In genomic region chr6:120294785-120295133, GRCm38 (mm10) we compare ENCODE assay signal across 9 mouse cellular contexts. TPM values are rescaled to one million over a fixed set of nuclear protein-coding genes. Genes with fewer than 3 reads are reported as not detected.
A peak's percentile ranks its signal among the peaks of the same experiment; 100 is the strongest.
DNase-seq lines count a peak whose midpoint lies in the region; ATAC-seq and TF ChIP-seq lines count a peak whose summit lies in the region.
"Had no signal": no experiment of that assay in that cellular context is flagged by ENCODE, and none has a peak within 500 bp of the region (broad histone marks: within the 10 kb centered on the region; RNA-seq: fewer than 3 reads in every experiment).

No protein-coding gene starts in this region.

- peak overlapping the region; percentile 93 for H3K4me2 ChIP-seq in forebrain, embryonic 13.5 days
- peak overlapping the region; percentile 90 for H3K4me2 ChIP-seq in kidney, embryonic 15.5 days

- H3K36me3 ChIP-seq in heart, adult 2 months (ENCODE audit: control insufficient read depth, insufficient read depth, low read length), result no peaks in the 10 kb centered on the region
- no peaks in the 10 kb centered on the region for H3K36me3 ChIP-seq in forebrain, embryonic 13.5 days (ENCODE audit: poor library complexity, severe bottlenecking)
- no peaks in the 10 kb centered on the region for H3K36me3 ChIP-seq in kidney, embryonic 15.5 days

- no peaks in the 10 kb centered on the region for H3K79me2 ChIP-seq in heart, adult 2 months (replicated peaks; ENCODE audit: control insufficient read depth, insufficient read depth, low read length)

- H3K27ac ChIP-seq in heart, adult 2 months, result no peak overlapping the region
- H3K27ac ChIP-seq in forebrain, embryonic 13.5 days, result no peak overlapping the region
- H3K27ac ChIP-seq in kidney, embryonic 15.5 days, result peak overlapping the region; percentile 79

- no peaks in the 10 kb centered on the region for H3K4me1 ChIP-seq in heart, adult 2 months (ENCODE audit: control insufficient read depth, insufficient read depth, low read length)
- peaks cover 4% of the 10 kb centered on the region for H3K4me1 ChIP-seq in forebrain, embryonic 13.5 days
- H3K4me1 ChIP-seq in kidney, embryonic 15.5 days, result peaks cover 11% of the 10 kb centered on the region
- H3K4me1 ChIP-seq in lung, adult 2 months (ENCODE audit: control insufficient read depth, insufficient read depth, low read length), result peaks cover 7% of the 10 kb centered on the region; the same call in 1 of the 2 replicates

- no peak for TF ChIP-seq POLR2A in heart, adult 2 months (IDR thresholded peaks at IDR 0.05; ENCODE audit: insufficient read depth, low read depth, low read length)
- TF ChIP-seq POLR2A in lung, adult 2 months (IDR thresholded peaks at IDR 0.05; ENCODE audit: borderline replicate concordance, extremely low read depth, low read depth, low read length), result no peak

- peak; percentile 8 to 32 for DNase-seq in heart, adult 2 months
- no peak for DNase-seq in heart, postnatal 36 days
- DNase-seq in R1 (ENCODE audit: low read depth, low spot score), result peak; percentile 94
- peak; percentile 69 for DNase-seq in lung, adult 2 months
- DNase-seq in spleen, postnatal 10 days (ENCODE audit: low spot score in 2 of 2), result peak; percentile 7 to 22

- TF ChIP-seq EP300 in heart, adult 2 months (IDR thresholded peaks at IDR 0.05; ENCODE audit: insufficient read depth, low read depth, low read length), result no peak

- peak overlapping the region; percentile 36 for H3K9ac ChIP-seq in heart, adult 2 months (ENCODE audit: low read depth, low read length)
- H3K9ac ChIP-seq in forebrain, embryonic 13.5 days, result peak overlapping the region; percentile 62
- peak overlapping the region; percentile 54 for H3K9ac ChIP-seq in kidney, embryonic 15.5 days

- intact Hi-C loops in heart, adult 2 months (cut with DNase I), result no loop called here
- intact Hi-C loops in heart, postnatal 36 days (cut with DNase I), result no loop called here

- H3K4me3 ChIP-seq in heart, adult 2 months, result peak overlapping the region; percentile 50
- H3K4me3 ChIP-seq in forebrain, embryonic 13.5 days, result peak overlapping the region; percentile 68
- H3K4me3 ChIP-seq in kidney, embryonic 15.5 days (replicated peaks), result peak overlapping the region; percentile 62
- peak overlapping the region; percentile 65 for H3K4me3 ChIP-seq in lung, adult 2 months (replicated peaks; ENCODE audit: extremely low read depth, low read depth, low read length)

- ATAC-seq in forebrain, embryonic 13.5 days, result peak; percentile 62
- ATAC-seq in kidney, embryonic 15.5 days (replicated peaks; ENCODE audit: low FRiP score), result peak; percentile 89
- no peak for ATAC-seq in megakaryocyte progenitor cell, adult 5-6 weeks (replicated peaks; ENCODE audit: poor library complexity)

- peaks cover 11% of the 10 kb centered on the region for H3K27me3 ChIP-seq in heart, adult 2 months (ENCODE audit: control insufficient read depth, insufficient read depth, low read length)
- peaks cover 43% of the 10 kb centered on the region for H3K27me3 ChIP-seq in forebrain, embryonic 13.5 days
- H3K27me3 ChIP-seq in kidney, embryonic 15.5 days, result peaks cover 19% of the 10 kb centered on the region

- TF ChIP-seq CTCF in heart, adult 2 months (IDR thresholded peaks at IDR 0.05), result no peak
- TF ChIP-seq CTCF in lung, adult 2 months (IDR thresholded peaks at IDR 0.05; ENCODE audit: insufficient read depth, low read length), result no peak

- 3% methylated on average over 15 of the region's 16 CpGs for WGBS in heart, adult 2 months
- under 1% methylated on average over 16 of the region's 16 CpGs for WGBS in forebrain, embryonic 13.5 days
- 0% methylated on average over 16 of the region's 16 CpGs for WGBS in kidney, embryonic 15.5 days
- 2% methylated on average over 16 of the region's 16 CpGs for whole genome bisulfite sequencing in lung, adult 2 months

- no peaks in the 10 kb centered on the region for H3K9me3 ChIP-seq in forebrain, embryonic 13.5 days (replicated peaks)
- H3K9me3 ChIP-seq in kidney, embryonic 15.5 days (replicated peaks), result no peaks in the 10 kb centered on the region

RNA-seq across cellular contexts. Expression of gene B4galnt3, which starts 0.4 kb away (rescaled TPM):
- total RNA-seq in heart, adult 2 months (2021), result under 1 TPM; 0.20 to 0.29 TPM
- 0.20 and 0.26 TPM in 2 replicates for polyA plus RNA-seq in heart, adult 2 months (2012; rRNA removed)
- under 1 TPM; 0.27 to 0.39 TPM for total RNA-seq in heart, postnatal 36 days (2021)
- 0.13 TPM in 1 of 2 replicates, not detected in the other for polyA plus RNA-seq in forebrain, embryonic 13.5 days (2015; fragmentation: Nextera tagmentation; extraction: Ambion mirVana)
- polyA plus RNA-seq in kidney, embryonic 15.5 days (2015; fragmentation: Nextera tagmentation; extraction: Ambion mirVana), result 2.2 and 2.6 TPM in 2 replicates
- polyA plus RNA-seq in lung, adult 2 months (2012; rRNA removed), result 0.19 and 0.39 TPM in 2 replicates
- not detected in 2 replicates for total RNA-seq in megakaryocyte progenitor cell, adult 5-6 weeks (2015)
- 0.03 and 0.12 TPM in 2 replicates for total RNA-seq in megakaryocyte progenitor cell, adult 5-6 weeks (2017)

RNA-seq across cellular contexts. Expression of gene D330020A13Rik, which starts 0.6 kb away (rescaled TPM):
- total RNA-seq in heart, adult 2 months (2021), result not detected
- polyA plus RNA-seq in heart, adult 2 months (2012; rRNA removed), result not detected in 2 replicates
- total RNA-seq in heart, postnatal 36 days (2021), result not detected
- 0.15 TPM in 1 of 2 replicates, not detected in the other for polyA plus RNA-seq in forebrain, embryonic 13.5 days (2015; fragmentation: Nextera tagmentation; extraction: Ambion mirVana)
- 0.52 and 0.81 TPM in 2 replicates for polyA plus RNA-seq in kidney, embryonic 15.5 days (2015; fragmentation: Nextera tagmentation; extraction: Ambion mirVana)
- polyA plus RNA-seq in lung, adult 2 months (2012; rRNA removed), result not detected in 2 replicates
- not detected in 2 replicates for total RNA-seq in megakaryocyte progenitor cell, adult 5-6 weeks (2015)
- total RNA-seq in megakaryocyte progenitor cell, adult 5-6 weeks (2017), result not detected in 2 replicates
- total RNA-seq: left cerebral cortex, postnatal 10 days had no signal

Comparison
In these comparisons a context has a peak if more than half of its experiments do, and no peak if none do; other contexts are left out.
1. DNase-seq: peak in heart, adult 2 months (2 of 2), R1 (single experiment), lung, adult 2 months (single experiment) and spleen, postnatal 10 days (2 of 2); none in heart, postnatal 36 days (0 of 2).
2. Peak in every context shown above with its lines, with median percentiles within 50 percentile points of each other: H3K4me3 ChIP-seq and H3K9ac ChIP-seq.